ENCODE assay signal across 19 mouse cellular contexts in genomic region chr8:53496885-53497326, GRCm38 (mm10).
"Had no signal": no experiment of that assay in that cellular context is flagged by ENCODE, and none has a peak within 500 bp of the region (broad histone marks: within the 10 kb centered on the region; RNA-seq: fewer than 3 reads in every experiment).

No protein-coding gene starts in this region.

- DNase-seq: kidney, adult 18-20 months; kidney, adult 9 months; kidney, postnatal 14 days; kidney, postnatal 4 days; liver; lung, adult 18-20 months; lung, postnatal 14 days; retina, postnatal 1 day; right cerebral cortex, postnatal 25 days; spleen, adult 18-20 months; thymus, postnatal 25 days had no signal

- H3K4me1 ChIP-seq: limb, embryonic 10.5 days; limb, embryonic 13.5 days; liver, embryonic 12.5 days; liver, embryonic 15.5 days; midbrain, embryonic 12.5 days; midbrain, embryonic 15.5 days; stomach, embryonic 15.5 days had no signal

- H3K4me2 ChIP-seq: limb, embryonic 13.5 days; liver, embryonic 12.5 days; liver, embryonic 15.5 days; midbrain, embryonic 12.5 days; midbrain, embryonic 15.5 days; stomach, embryonic 15.5 days had no signal

- H3K36me3 ChIP-seq: limb, embryonic 10.5 days; limb, embryonic 13.5 days; liver, embryonic 12.5 days; liver, embryonic 15.5 days; midbrain, embryonic 12.5 days; midbrain, embryonic 15.5 days; stomach, embryonic 15.5 days had no signal

- H3K9ac ChIP-seq: limb, embryonic 13.5 days; liver, embryonic 12.5 days; liver, embryonic 15.5 days; midbrain, embryonic 12.5 days; midbrain, embryonic 15.5 days; stomach, embryonic 15.5 days had no signal

- H3K27ac ChIP-seq: limb, embryonic 10.5 days; limb, embryonic 13.5 days; liver, embryonic 12.5 days; liver, embryonic 15.5 days; macrophage; midbrain, embryonic 12.5 days; midbrain, embryonic 15.5 days; stomach, embryonic 15.5 days had no signal

- H3K4me3 ChIP-seq: limb, embryonic 10.5 days; limb, embryonic 13.5 days; liver, embryonic 12.5 days; liver, embryonic 15.5 days; midbrain, embryonic 12.5 days; midbrain, embryonic 15.5 days; stomach, embryonic 15.5 days had no signal

- H3K9me3 ChIP-seq: limb, embryonic 10.5 days; limb, embryonic 13.5 days; liver, embryonic 12.5 days; liver, embryonic 15.5 days; midbrain, embryonic 12.5 days; midbrain, embryonic 15.5 days; stomach, embryonic 15.5 days had no signal

- ATAC-seq: liver, embryonic 12.5 days; midbrain, embryonic 15.5 days had no signal

- H3K27me3 ChIP-seq: limb, embryonic 13.5 days; liver, embryonic 12.5 days; liver, embryonic 15.5 days; midbrain, embryonic 12.5 days; midbrain, embryonic 15.5 days; stomach, embryonic 15.5 days had no signal
